Mouse (Mus musculus) liver, embryonic 16.5 days (tissue): ENCODE measurements around the gene Nup210. TPM values are rescaled to one million over a fixed set of nuclear protein-coding genes. Genes with fewer than 3 reads are reported as not detected.
A peak's percentile ranks its signal among the peaks of the same experiment; 100 is the strongest.
"Not testable (repeated sequence)": the region's sequence is repeated elsewhere in the genome, so short reads cannot be mapped to it uniquely, and the experiment has no call there.

Source experiments
- ATAC-seq: fragments of 200-750 bp; cut with Nextera tagmentation; 2 replicates; pipeline ENCODE4 v1.8.0; 2017; ENCODE audit warnings: low read depth, mild to moderate bottlenecking, moderate number of reproducible peaks, moderate library complexity
- H3K27ac ChIP-seq: fragments of 300-500 bp; sonication (generic); 2 replicates; pipeline ENCODE4 v1.5.1; 2014; ENCODE audit warnings: mild to moderate bottlenecking, low read length
- H3K27me3 ChIP-seq: fragments of 300-500 bp; sonication (generic); 2 replicates; pipeline ENCODE4 v1.6.1; 2014; ENCODE audit warnings: low read depth, low read length, mixed read lengths; ENCODE audit not compliant: control insufficient read depth, insufficient read depth
- H3K36me3 ChIP-seq: fragments of 300-500 bp; sonication (generic); 2 replicates; pipeline ENCODE4 v1.6.1; 2014; ENCODE audit warnings: mild to moderate bottlenecking; ENCODE audit not compliant: control insufficient read depth, insufficient read depth
- H3K4me1 ChIP-seq: fragments of 300-500 bp; sonication (generic); 2 replicates; pipeline ENCODE4 v1.6.1; 2014; ENCODE audit warnings: low read depth, low read length, mixed read lengths; ENCODE audit not compliant: control insufficient read depth
- H3K4me2 ChIP-seq: fragments of 300-500 bp; sonication (generic); 2 replicates; pipeline ENCODE4 v1.6.1; 2014; ENCODE audit warnings: low read depth, low read length, mixed read lengths
- H3K4me3 ChIP-seq: fragments of 300-500 bp; sonication (generic); 2 replicates; pipeline ENCODE4 v1.5.1; 2014; ENCODE audit warnings: low read depth, mild to moderate bottlenecking, low read length
- H3K9ac ChIP-seq: fragments of 300-500 bp; sonication (generic); 2 replicates; pipeline ENCODE4 v1.6.1; 2014; ENCODE audit warnings: low read depth, low read length
- H3K9me3 ChIP-seq: fragments of 300-500 bp; sonication (generic); replicated peaks from 2 replicates; pipeline ENCODE4 v1.6.1; 2016; ENCODE audit warnings: low read length; ENCODE audit not compliant: control insufficient read depth
- WGBS: fragments of 180-500 bp; shearing (Covaris S2); extraction: QIAGEN DNeasy Blood & Tissue Kit; methylation state at CpG from one replicate; pipeline ENCODE4 v1.1.7; 2014; ENCODE audit not compliant: insufficient replicate concordance; 5-methylcytosine and 5-hydroxymethylcytosine counted together
- polyA plus RNA-seq: library from polyadenylated mRNA; unstranded; fragments of >200 nt; fragmentation: Nextera tagmentation; extraction: Ambion mirVana; gene quantifications from 2 replicates; pipeline ENCODE4 v1.2.1, GENCODE M21; 2015

Nup210 gene
- polyA plus RNA-seq, 1 experiment from 2014 or later, result 33.2 TPM

DNA sequence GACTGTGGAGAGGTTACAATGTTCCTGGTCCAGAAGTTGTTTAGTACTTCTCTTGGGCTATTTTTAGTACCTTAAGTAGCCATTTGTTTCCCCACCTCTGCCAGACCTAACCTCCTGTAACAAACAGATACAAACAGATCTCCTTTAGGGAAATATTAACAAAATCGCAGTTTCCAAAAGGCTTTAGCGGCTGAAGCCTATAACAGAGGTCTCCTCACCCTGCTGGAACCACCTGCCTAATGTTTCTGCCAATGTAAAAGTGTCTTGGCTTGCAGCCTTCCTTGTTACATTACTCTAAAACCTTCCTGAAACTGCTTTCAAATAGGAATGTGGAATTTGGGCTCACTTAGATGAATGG is 8.6 kb upstream of the Nup210 start:
- WGBS, result 53% methylated on average over 2 of the region's 2 CpGs
- Histone ChIP-seq H3K27ac (no peak overlapping the region), H3K4me2 (no peak overlapping the region), H3K9me3 (no peaks in the 10 kb centered on the region; the same call in 1 of the 2 replicates), H3K4me1 (peaks cover 6% of the 10 kb centered on the region), H3K4me3 (no peak overlapping the region), H3K27me3 (peaks cover 8% of the 10 kb centered on the region), H3K36me3 (no peaks in the 10 kb centered on the region), H3K9ac (no peak overlapping the region)
- ATAC-seq, result no peak

DNA sequence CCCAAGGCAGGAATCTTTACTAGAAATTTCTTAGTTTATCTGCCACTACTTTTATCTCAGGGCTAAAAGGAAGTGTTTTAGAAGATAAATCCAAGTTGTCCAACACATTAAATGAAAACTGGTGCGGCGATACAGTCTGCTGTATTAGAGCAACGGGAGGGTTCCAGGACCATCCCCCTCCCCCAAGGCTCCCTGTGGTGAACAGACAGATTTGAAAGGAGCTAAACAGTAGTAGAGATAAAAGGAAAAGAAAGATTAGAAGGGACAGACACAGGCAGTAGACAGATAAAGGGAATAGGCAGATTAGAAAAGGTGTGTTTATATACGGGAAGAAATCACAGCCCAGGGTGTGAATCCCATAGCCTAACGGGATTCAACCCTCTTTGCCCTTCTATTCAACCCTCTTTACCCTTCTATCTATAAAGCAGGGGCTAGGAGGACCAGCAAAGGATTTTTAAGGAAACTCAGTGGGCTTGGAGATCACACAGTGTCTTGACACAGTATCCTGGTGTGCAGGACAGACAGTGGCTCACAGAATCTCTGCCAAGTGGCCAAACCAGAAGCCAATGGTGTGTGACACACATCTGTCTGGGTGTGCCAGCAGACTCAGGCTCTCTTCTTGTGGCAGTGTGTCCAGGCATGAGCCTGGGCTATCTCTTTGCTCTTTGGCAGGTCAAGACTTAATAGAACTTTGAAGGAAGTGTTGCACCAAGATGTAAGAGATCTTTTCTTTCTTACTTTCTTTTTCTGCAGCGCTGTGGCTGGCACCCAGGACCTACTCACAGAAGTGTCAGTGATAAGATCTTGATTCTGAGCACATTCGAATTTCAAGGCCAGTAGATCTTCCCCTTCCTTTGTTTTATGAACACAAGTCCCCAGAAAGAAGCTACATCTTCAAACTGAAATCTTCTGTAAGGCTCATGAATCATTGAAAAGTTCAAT is 7.9 kb upstream of the Nup210 start:
- ATAC-seq, result no peak
- WGBS, result 31% methylated on average over 7 of the region's 7 CpGs
- H3K27me3 ChIP-seq, result peaks cover 8% of the 10 kb centered on the region

DNA sequence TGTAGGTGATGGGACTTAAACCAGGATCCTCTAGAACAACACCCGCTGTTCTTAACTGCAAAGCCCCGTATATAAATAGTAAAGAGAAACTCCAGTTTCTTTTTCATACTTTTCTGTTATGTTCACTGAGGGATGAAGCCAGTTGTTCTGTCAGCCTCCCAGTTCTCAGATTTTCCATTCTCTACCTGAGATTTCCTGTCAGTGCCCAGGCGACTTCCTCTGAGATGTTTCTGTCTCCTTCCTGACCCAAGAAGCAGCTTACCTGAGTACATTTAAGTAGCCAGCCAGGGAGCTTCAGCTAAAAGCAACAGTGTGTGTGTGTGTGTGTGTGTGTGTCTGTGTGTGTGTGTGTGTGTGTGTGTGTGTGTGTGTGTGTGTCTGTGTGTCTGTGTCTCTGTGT is 6.8 kb upstream of the Nup210 start:
- H3K27ac ChIP-seq, result no peak overlapping the region
- WGBS, result 58% methylated on average over 3 of the region's 3 CpGs
- H3K4me2 ChIP-seq, result no peak overlapping the region
- no peak overlapping the region for H3K4me3 ChIP-seq
- peaks cover 3% of the 10 kb centered on the region for H3K4me1 ChIP-seq
- H3K36me3 ChIP-seq, result no peaks in the 10 kb centered on the region
- peaks cover 8% of the 10 kb centered on the region for H3K27me3 ChIP-seq
- no peak overlapping the region for H3K9ac ChIP-seq
- ATAC-seq, result no peak
- H3K9me3 ChIP-seq, result no peaks in the 10 kb centered on the region; the same call in 1 of the 2 replicates

More for the DNA sequence above, 7.9 kb upstream of the Nup210 start:
- Histone ChIP-seq H3K36me3 (no peaks in the 10 kb centered on the region), H3K4me3 (no peak overlapping the region), H3K4me2 (no peak overlapping the region), H3K9me3 (no peaks in the 10 kb centered on the region; the same call in 1 of the 2 replicates), H3K4me1 (peaks cover 3% of the 10 kb centered on the region), H3K27ac (no peak overlapping the region), H3K9ac (no peak overlapping the region)

DNA sequence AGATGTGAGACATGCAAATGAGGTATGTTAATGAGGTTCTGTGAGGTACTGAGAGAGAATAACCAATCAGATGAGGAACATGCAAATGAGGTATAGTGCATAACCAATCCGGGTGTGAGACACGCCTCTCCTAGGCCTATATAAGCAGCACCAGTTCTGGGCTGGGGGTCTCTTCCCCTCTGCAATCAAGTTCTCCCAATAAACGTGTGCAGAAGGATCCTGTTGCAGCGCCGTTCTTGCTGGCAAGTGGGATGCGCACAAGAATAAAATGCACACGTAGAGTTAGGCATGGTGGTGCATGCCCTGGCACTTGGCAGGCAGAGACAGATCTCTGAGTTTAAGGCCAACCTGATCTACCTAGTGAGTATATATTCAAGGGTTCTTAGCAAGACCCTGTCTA is 4.5 kb upstream of the Nup210 start:
- not testable (repeated sequence) for H3K4me3 ChIP-seq, H3K27me3 ChIP-seq, H3K36me3 ChIP-seq, ATAC-seq, H3K9me3 ChIP-seq, H3K4me2 ChIP-seq, H3K27ac ChIP-seq, H3K9ac ChIP-seq
- H3K4me1 ChIP-seq, result peaks cover 13% of the 10 kb centered on the region
- 91% methylated on average over 7 of the region's 7 CpGs for WGBS

DNA sequence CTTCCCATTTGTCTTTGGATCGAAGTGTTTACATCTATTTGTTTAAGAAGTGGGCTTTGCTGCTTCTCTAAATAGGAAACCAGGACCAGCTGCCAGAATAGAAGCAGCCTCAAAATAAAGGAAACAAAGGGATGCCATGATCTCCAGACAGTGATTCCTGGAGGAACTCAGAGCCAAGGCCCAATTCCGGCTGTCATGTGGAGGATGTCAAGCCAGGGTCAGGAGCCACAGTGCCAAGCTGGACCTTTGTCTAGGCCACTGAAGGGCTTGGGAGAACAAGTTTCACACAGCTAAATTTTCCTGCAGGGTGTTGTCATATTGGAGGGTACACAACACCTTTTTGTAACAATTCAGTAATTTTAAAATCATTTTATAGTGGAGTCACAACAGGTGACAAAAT is 3.6 kb upstream of the Nup210 start:
- Histone ChIP-seq H3K4me2 (no peak overlapping the region), H3K27ac (no peak overlapping the region), H3K27me3 (peaks cover 5% of the 10 kb centered on the region), H3K36me3 (no peaks in the 10 kb centered on the region), H3K4me1 (peaks cover 17% of the 10 kb centered on the region), H3K9me3 (no peaks in the 10 kb centered on the region; the same call in 1 of the 2 replicates), H3K4me3 (no peak overlapping the region), H3K9ac (no peak overlapping the region)
- WGBS, result 73% methylated on average over 2 of the region's 2 CpGs
- no peak for ATAC-seq

DNA sequence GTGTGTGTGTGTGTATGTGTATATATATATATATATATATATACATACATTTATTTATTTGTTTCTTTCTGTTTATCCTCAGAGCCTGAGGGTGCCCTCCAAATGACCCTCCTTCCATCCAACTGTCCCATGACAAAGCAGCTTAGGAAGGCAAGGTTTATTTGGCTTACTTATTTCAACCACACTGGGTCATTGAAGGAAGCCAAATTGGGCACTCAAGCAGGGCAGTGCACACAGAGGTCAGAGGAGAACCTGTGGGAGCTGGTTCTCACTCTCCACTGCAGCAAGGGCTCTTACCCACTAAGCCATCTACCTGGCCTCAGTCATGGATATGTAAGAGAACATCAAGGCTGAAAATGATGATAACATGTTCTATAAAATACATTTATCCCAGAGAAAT is 1.9 kb upstream of the Nup210 start:
- ATAC-seq, result no peak
- H3K9ac ChIP-seq, result no peak overlapping the region
- H3K4me1 ChIP-seq, result peaks cover 33% of the 10 kb centered on the region

DNA sequence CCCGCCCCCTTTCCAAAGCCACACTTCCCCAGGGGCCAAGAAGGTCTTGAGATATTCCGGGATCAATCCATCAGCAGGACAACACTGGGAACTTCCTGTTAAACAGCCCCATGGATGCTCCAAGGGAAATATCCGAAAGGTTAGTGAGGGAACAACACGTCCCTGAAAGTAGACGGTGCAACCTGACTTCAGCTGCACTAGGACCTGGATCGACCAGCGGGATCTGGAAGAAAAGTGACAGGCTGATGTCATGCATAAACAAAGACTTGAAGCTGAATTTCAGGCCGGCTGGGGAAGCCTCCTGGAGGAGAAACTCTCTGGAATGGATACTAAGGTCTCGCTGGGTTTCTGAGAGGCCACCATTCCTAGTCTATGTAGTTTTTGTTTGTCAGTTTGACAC is 520 bp upstream of the Nup210 start:
- H3K27ac ChIP-seq, result peak overlapping the region; percentile 57; the same call in 1 of the 2 replicates
- WGBS, result 7% methylated on average over 9 of the region's 9 CpGs
- peak overlapping the region; percentile 86 for H3K4me3 ChIP-seq
- H3K9me3 ChIP-seq, result no peaks in the 10 kb centered on the region; the same call in 1 of the 2 replicates
- no peaks in the 10 kb centered on the region; the same call in 1 of the 2 replicates for H3K36me3 ChIP-seq
- peaks cover 38% of the 10 kb centered on the region for H3K4me1 ChIP-seq
- H3K4me2 ChIP-seq, result peak overlapping the region; percentile 98
- no peak for ATAC-seq
- no peaks in the 10 kb centered on the region for H3K27me3 ChIP-seq
- peak overlapping the region; percentile 92 for H3K9ac ChIP-seq

More for the DNA sequence above, 1.9 kb upstream of the Nup210 start:
- Histone ChIP-seq H3K36me3 (no peaks in the 10 kb centered on the region), H3K4me2 (no peak overlapping the region), H3K4me3 (no peak overlapping the region), H3K9me3 (no peaks in the 10 kb centered on the region; the same call in 1 of the 2 replicates), H3K27me3 (no peaks in the 10 kb centered on the region), H3K27ac (no peak overlapping the region)

DNA sequence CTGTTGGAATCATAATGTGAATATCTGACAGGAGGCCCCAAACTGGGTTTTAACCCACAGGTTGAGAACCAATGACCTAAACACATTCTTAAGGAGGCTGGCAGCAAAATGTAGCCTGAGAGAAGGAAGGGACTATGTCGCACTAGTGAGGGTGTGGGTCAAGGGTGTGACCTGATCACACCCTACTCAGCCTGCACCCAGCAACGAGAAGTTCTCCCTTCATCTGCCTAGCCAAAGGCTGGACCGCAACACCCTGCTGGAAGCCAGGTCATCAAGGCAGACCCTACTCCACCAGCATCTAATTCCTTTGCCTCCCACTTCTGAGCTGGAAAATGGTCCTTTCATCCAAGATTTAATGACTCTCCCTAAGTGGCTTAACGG is 776 bp downstream of the Nup210 start:
- peak; percentile 78 for ATAC-seq
- peak overlapping the region; percentile 86 for H3K4me3 ChIP-seq
- peak overlapping the region; percentile 92 for H3K9ac ChIP-seq
- H3K9me3 ChIP-seq, result no peaks in the 10 kb centered on the region
- no peaks in the 10 kb centered on the region; the same call in 1 of the 2 replicates for H3K36me3 ChIP-seq
- H3K27ac ChIP-seq, result peak overlapping the region; percentile 93
- 6% methylated on average over 4 of the region's 4 CpGs for WGBS
- H3K4me2 ChIP-seq, result peak overlapping the region; percentile 98
- H3K4me1 ChIP-seq, result peaks cover 47% of the 10 kb centered on the region
- no peaks in the 10 kb centered on the region for H3K27me3 ChIP-seq

DNA sequence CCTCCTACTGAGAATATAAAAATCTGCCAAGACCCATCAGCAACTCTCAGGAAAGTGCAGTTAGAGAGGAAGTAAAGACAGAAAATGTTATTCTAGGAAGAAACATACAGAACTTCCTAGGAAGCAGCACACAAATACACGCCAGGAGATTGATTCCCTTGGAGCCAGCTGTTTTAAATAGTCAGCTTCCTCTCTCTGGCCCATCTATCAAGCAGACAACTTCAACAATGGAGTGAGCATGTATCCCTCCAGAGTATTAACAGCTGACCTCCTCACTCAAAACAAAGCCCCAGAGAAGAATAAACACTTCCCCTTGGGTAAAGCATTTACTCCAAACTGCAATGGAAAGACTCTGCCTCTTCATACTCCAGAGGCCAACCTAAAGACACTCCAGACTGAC is 1.5 kb downstream of the Nup210 start:
- peaks cover 54% of the 10 kb centered on the region for H3K4me1 ChIP-seq
- no peaks in the 10 kb centered on the region for H3K27me3 ChIP-seq
- H3K9ac ChIP-seq, result peak overlapping the region; percentile 92
- no peak for ATAC-seq
- 15% methylated on average over 1 of the region's 1 CpGs for WGBS
- peak overlapping the region; percentile 93 for H3K27ac ChIP-seq
- no peaks in the 10 kb centered on the region; the same call in 1 of the 2 replicates for H3K36me3 ChIP-seq
- peak overlapping the region; percentile 98 for H3K4me2 ChIP-seq
- H3K4me3 ChIP-seq, result peak overlapping the region; percentile 86
- H3K9me3 ChIP-seq, result no peaks in the 10 kb centered on the region
